Mouse (Mus musculus) urinary bladder, adult 2 months (tissue): ENCODE measurements around the gene Spata2l. TPM values are rescaled to one million over a fixed set of nuclear protein-coding genes. Genes with fewer than 3 reads are reported as not detected.
"Not testable (repeated sequence)": the region's sequence is repeated elsewhere in the genome, so short reads cannot be mapped to it uniquely, and the experiment has no call there.

Source experiments
- DNase-seq: peaks from one replicate; pipeline ENCODE4 v3.0.0; 2022; ENCODE audit warnings: low spot score
- polyA plus RNA-seq: library from polyadenylated mRNA; depleted of rRNA; stranded (reverse); fragments of >200 nt; gene quantifications from 2 replicates; pipeline ENCODE4 v1.2.3, GENCODE M21; 2012; rRNA removed

The Spata2l gene
- 4.3 and 4.8 TPM in 2 replicates for polyA plus RNA-seq

DNA sequence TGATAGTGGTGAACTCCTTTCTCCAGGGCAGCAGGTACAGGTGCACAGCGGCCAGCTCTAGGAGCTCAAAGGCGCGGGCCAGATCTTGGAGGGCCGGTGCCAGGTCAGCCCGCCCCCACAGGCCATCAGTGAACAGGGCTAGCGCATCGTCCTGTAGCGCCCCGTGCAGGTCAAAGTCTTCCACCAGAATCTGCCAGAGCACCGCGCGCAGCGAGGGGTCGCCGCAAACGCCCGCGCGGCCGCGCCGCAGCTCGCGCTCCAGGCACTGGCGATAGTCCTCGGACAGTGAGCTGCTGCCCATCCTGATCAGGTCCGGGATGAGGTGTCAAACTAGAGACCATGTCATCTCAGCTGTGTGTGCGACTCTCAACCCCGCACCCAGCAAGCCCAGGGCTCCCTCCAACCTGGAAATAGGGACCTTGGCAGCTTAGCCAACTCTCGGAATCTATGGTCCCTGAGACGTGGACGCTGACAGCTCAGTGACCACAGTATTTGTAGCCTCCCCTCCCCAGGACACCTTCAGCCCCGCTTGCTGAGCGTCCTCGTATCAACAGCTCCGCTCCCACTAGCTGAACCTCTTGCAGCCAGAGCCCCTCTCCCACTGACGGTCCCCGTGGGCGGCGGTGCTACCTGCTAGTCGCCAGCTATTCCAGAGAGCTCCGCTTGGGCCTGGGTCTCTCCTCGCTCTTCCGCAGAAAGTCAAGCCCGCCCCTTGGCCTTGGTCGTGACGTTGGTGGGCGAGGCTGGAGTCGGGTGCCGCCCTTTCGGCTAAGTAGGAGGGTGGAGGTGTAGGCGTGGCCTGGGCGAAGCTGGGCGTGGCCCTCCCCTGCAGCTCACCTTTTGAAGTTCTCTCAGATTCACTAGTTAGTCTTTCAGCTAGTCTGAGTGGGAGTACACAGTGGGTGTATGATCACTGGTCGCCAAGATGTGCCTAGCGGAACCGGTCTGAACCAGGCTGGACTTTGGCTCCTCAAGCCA lies at the start of gene Spata2l:
Gene Spata2l (minus strand): TSS at position 714 of the 978 bp plus-strand sequence.
- DNase-seq = peak; percentile 67

DNA sequence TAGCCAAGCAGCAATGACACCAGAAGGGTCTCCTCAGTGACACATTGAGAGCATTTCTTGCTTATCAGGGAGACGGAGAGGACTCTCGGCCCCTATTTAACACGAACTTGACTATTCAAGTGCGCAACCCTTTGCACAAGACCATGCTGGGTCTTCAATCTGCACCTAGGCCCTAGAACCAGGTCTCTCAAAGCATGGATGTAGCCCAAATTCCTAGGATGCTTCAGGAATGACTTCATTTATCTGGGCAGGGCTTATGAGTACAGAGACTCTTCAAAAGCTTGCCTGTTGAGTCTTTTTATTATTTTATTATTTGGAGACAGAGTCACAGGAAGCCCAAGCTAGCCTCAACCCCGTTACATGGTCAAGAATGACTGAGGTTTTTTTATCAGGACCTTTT lies 48.5 kb upstream of the Spata2l start:
- no peak for DNase-seq

DNA sequence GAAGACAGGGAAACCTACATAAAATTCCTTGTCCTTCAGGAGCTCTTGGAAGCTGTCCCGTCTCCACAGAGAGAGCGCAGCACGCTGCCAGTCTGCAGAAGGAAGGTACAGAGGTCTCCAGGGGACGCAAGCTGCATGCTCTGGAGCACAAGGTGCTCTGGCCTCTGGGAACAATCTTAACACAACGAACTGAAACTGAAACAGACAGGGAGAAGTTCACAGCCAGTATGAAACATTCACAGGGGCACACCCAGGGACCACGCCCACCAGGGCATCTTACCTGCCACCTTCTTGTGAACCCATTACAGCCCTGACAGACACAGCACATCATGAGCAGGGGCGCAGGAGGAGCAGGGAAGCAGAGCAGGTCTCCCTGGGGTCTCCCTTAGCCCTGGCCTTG lies 48.0 kb upstream of the Spata2l start:
- DNase-seq = no peak

GRCm38 (mm10) chr8:123282994-123283393 lies 47.0 kb upstream of the Spata2l start:
- DNase-seq = not testable (repeated sequence)

GRCm38 (mm10) chr8:123280302-123281094 lies 44.5 kb upstream of the Spata2l start:
- no peak for DNase-seq

DNA sequence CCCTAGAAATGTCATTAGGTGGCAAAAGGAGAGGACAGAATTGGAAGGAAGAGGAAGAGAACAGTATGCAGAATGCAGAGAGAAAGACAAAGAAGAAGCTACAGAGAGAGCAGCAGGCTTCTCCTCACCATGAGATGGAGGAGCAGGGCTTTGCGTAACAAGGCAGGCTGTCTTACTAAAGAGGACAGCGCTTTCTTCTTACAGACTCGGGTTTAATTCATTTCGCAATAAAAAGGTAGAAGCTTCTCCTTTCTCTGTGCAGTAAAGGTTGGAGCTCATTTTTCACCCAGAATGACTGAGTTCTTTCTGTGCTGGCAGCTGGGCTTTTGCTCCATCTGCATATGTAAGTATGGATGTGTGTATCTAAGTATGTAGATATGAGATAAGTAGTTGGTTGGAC lies 43.8 kb upstream of the Spata2l start:
- DNase-seq = no peak

GRCm38 (mm10) chr8:123278445-123278844 lies 42.4 kb upstream of the Spata2l start:
- DNase-seq = no peak

- no peak for DNase-seq
Measured at GRCm38 (mm10) chr8:123275096-123275495, 39.1 kb upstream of the Spata2l start.

GRCm38 (mm10) chr8:123274447-123274846 lies 38.4 kb upstream of the Spata2l start:
- no peak for DNase-seq

DNA sequence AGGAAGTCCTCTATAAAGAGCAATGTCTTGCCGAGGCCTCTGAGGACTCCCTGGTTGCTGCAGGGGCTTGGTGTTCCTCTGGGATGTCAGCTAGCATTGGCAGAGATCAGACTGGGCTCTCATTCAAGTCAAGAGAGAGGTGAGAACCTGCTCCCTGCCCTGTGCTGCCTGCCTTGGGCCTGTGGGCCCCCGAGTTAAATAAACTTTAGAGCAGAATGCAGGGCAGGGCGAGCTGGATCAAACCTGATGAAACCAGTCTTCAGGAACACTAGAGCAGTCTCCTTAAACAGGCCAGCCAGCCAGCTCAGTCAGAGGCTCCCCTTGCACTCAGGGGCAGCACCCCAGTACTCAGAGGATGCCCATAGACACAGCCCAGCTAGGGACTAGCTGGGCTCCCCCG lies 35.9 kb upstream of the Spata2l start:
- DNase-seq = no peak

DNA sequence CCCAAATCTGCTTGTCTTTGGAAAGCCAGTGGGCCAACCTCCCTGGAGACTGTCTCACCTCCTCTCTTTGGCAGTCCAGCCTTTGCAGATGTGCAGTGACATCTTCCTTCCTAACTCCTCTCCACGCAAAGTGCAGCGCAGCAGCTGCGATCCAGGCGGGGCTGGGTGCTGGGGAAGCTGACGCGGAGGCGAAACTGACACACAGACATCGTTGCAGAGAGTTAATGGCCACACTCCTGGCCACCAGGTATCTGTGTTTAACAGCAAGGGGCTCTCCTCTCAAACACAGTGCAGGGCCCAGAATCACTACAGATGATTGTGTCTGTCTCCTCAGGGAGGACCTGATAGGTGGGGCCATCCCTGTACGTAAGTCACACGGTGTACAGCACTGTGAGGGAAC lies 35.1 kb upstream of the Spata2l start:
- DNase-seq = no peak

DNA sequence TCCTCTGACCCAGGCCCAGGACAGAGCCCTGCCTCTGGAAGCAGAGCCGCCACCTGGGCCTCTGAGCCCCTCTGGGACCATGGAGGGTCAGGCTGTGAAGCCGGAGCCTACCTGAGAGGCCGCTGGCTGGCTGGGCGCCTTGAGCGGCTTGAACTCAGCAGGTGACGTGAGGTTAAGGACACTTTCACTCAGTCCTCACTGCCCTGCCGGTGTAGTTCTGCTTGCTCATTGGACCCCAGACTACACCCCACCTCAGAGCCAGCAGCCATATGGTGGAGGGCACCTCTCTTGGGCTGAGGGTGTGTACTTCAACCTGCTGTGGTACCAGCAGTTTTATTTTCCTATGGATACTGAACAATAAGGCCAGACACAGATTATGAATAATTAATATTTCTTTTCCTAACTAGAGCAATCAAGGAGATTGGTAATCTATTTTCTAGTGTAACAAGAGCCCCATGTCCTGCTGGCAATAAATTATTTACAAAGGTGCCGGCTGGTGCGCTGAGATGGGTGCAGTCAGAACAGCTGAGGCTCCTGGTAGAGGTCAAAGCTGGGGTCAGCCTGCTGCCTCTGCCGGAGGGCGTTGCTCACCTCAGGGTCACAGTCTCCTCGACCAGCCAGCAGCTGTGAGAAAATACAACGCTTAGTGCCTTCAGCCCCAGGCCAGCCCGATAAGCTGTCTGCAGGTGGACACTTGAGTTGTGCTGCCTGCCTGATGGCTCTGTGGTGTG lies 32.1 kb upstream of the Spata2l start:
- DNase-seq = no peak

- DNase-seq = not testable (repeated sequence)
Measured at GRCm38 (mm10) chr8:123257593-123257992, 21.6 kb upstream of the Spata2l start.

GRCm38 (mm10) chr8:123257114-123257513 lies 21.1 kb upstream of the Spata2l start:
- DNase-seq = no peak

GRCm38 (mm10) chr8:123255170-123255569 lies 19.1 kb upstream of the Spata2l start:
- DNase-seq = no peak

GRCm38 (mm10) chr8:123254099-123254885 lies 18.3 kb upstream of the Spata2l start, which contains the start of the genes Zfp276 and Vps9d1:
Gene Zfp276, plus strand, starts transcription at chr8:123254195.
Gene Vps9d1, minus strand, starts transcription at chr8:123254348.
- peak; percentile 83 for DNase-seq

DNA sequence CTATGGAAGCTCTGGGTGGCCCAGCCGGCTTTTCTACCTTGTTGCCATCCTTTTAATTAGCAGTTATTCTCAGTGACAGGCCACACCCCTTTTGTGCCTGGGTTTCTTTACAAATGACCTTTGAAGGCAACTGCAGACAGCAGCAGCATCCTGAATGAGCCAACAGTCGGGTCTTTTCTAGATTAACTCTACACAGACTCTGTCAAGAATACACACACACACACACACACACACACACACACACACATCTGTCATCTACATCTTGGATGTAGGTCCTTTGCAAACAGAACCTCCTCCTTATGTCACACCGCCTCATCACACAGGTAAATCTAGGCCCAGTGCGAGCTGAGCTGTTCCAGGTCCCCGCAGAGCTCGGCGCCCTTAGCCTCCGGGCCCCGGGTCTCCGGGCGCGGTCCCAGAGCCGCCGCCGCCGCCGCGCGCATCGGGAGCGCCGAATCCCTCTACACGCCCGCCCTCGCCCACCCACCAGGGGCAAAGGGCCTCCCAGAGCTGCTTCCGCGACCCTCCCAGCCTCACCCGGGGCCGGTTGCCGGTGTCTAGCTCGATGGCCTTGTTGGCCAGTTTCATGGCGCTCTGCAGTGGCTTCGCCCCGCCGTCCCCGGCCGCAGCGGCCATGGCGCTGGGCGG lies 17.5 kb upstream of the Spata2l start:
- no peak for DNase-seq

DNA sequence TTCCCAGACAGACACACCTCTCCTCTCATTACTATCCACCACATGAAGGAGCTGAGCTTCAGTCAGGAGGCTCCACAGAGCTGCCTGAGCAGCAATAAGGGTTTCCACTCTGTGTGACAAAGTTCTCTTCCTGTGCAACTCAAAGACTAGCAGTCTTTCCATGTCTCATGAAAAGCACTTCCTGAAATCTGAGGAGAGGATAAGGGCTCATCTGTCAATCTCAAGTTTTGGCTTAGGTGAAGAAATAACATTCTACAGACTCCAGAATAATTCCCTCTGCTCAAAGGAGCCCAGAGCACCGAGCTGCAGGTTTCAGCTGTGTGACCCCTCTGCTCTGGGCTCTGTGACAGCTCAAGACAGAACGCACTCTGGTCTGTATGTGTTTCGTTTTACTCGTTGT lies 16.9 kb upstream of the Spata2l start:
- DNase-seq = no peak

DNA sequence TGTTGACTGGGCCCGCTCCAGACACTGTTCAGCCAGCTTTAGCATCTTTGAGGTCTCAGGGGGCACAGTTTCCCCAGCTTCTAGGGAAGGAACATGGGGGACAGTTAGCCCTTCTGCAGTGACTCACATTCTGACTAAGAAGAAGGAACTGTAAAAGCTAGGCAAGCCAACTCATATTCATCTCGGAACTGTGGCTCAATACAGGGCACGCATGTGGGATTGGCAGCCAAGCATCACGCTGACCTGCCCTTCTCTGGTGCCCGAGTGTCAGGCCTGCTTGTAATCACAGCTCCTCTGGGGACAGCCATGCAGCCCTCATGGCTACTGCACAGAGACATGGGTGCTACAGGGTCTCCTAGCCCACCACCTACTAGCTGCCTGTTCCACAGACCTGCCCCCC lies 14.9 kb upstream of the Spata2l start:
- DNase-seq = no peak

- no peak for DNase-seq
Measured at GRCm38 (mm10) chr8:123248596-123248995, 12.6 kb upstream of the Spata2l start.
